Comparison of ENCODE assay signal across 8 mouse cellular contexts in genomic region chr2:6872131-6872893, GRCm38 (mm10).
A peak's percentile ranks its signal among the peaks of the same experiment; 100 is the strongest.
DNase-seq lines count a peak whose midpoint lies in the region; TF ChIP-seq lines count a peak whose summit lies in the region.

No protein-coding gene starts in this region.

- H3K27ac ChIP-seq in bone marrow macrophage, adult 2 months (ENCODE audit: insufficient read depth, low read depth, low read length), result no peak overlapping the region
- H3K27ac ChIP-seq in forebrain, embryonic 10.5 days, result peak overlapping the region; percentile 96

- H3K4me3 ChIP-seq in bone marrow macrophage, adult 2 months (ENCODE audit: insufficient read depth, low read length), result peak overlapping the region; percentile 68
- H3K4me3 ChIP-seq in forebrain, embryonic 10.5 days, result peak overlapping the region; percentile 83

- peaks cover 18% of the 10 kb centered on the region for H3K27me3 ChIP-seq in forebrain, embryonic 10.5 days (ENCODE audit: poor library complexity, severe bottlenecking)

- WGBS in forebrain, embryonic 10.5 days, result under 1% methylated on average over 101 of the region's 124 CpGs

- peak; percentile 70 for DNase-seq in CD4-positive, CD25-positive, alpha-beta regulatory T cell, adult 2 months (ENCODE audit: low read depth, low spot score)
- DNase-seq in forebrain, embryonic 10.5 days (ENCODE audit: extremely low spot score, low spot score), result peak; percentile 66
- DNase-seq in heart, postnatal 14 days, result peak; percentile 79 to 83
- DNase-seq in kidney, postnatal 4 days, result peak; percentile 72 to 82
- DNase-seq in lung, postnatal 14 days, result peak; percentile 75
- DNase-seq in retina, embryonic 14.5 days (ENCODE audit: low spot score), result peak; percentile 83
- DNase-seq in thymus, postnatal 25 days, result peak; percentile 84

- no peak for TF ChIP-seq CTCF in bone marrow macrophage, adult 2 months (IDR thresholded peaks at IDR 0.05; ENCODE audit: low read depth, low read length)

- no peaks in the 10 kb centered on the region for H3K9me3 ChIP-seq in forebrain, embryonic 10.5 days

- no peaks in the 10 kb centered on the region for H3K4me1 ChIP-seq in bone marrow macrophage, adult 2 months (ENCODE audit: control insufficient read depth, insufficient read depth, low read length)
- peaks cover 90% of the 10 kb centered on the region for H3K4me1 ChIP-seq in forebrain, embryonic 10.5 days

- no peaks in the 10 kb centered on the region for H3K36me3 ChIP-seq in forebrain, embryonic 10.5 days (replicated peaks)

- no peak for TF ChIP-seq POLR2A in bone marrow macrophage, adult 2 months (IDR thresholded peaks at IDR 0.05; ENCODE audit: borderline replicate concordance, low read depth, low read length)

- intact Hi-C loops in heart, postnatal 14 days (cut with DNase I), result loop anchor here (5.0 kb wide), 1 partner anchor 210 kb away; no protein-coding TSS in a partner anchor
